20 mouse cellular contexts compared by ENCODE assay signal in genomic region chr2:32553592-32554148, GRCm38 (mm10). TPM values are rescaled to one million over a fixed set of nuclear protein-coding genes. Genes with fewer than 3 reads are reported as not detected.
DNase-seq lines count a peak whose midpoint lies in the region; ATAC-seq and TF ChIP-seq lines count a peak whose summit lies in the region.
"Had no signal": no experiment of that assay in that cellular context is flagged by ENCODE, and none has a peak within 500 bp of the region (broad histone marks: within the 10 kb centered on the region; RNA-seq: fewer than 3 reads in every experiment).

No protein-coding gene starts in this region.

- H3K27me3 ChIP-seq in megakaryocyte, embryonic 14.5 days (replicated peaks), result peaks cover 42% of the 10 kb centered on the region
- no peaks in the 10 kb centered on the region for H3K27me3 ChIP-seq in small intestine, adult 2 months (ENCODE audit: control insufficient read depth, insufficient read depth, low read length)
- H3K27me3 ChIP-seq: kidney, embryonic 15.5 days; liver, embryonic 12.5 days; lung, embryonic 15.5 days had no signal

- ATAC-seq in megakaryocyte, adult 5-6 weeks (ENCODE audit: poor library complexity, severe bottlenecking), result no peak
- ATAC-seq in erythroblast, adult 5-6 weeks (replicated peaks; ENCODE audit: low FRiP score, poor library complexity, severe bottlenecking), result no peak
- ATAC-seq: forebrain, embryonic 14.5 days; liver, embryonic 12.5 days had no signal

- TF ChIP-seq CTCF in small intestine, adult 2 months (IDR thresholded peaks at IDR 0.05; ENCODE audit: extremely low read depth, insufficient read length, insufficient replicate concordance, low read depth, low read length), result no peak

- no peak for TF ChIP-seq POLR2A in small intestine, adult 2 months (IDR thresholded peaks at IDR 0.05; ENCODE audit: low read depth, low read length)

- peak overlapping the region; percentile 52 for H3K27ac ChIP-seq in small intestine, adult 2 months (ENCODE audit: insufficient read depth, low read depth, low read length)
- H3K27ac ChIP-seq: kidney, embryonic 15.5 days; liver, embryonic 12.5 days; lung, embryonic 15.5 days; macrophage had no signal

- 63% methylated on average over 7 of the region's 7 CpGs for WGBS in small intestine, adult 2 months

- H3K9me3 ChIP-seq in megakaryocyte, embryonic 14.5 days, result no peaks in the 10 kb centered on the region
- H3K9me3 ChIP-seq: kidney, embryonic 15.5 days; liver, embryonic 12.5 days; lung, embryonic 15.5 days had no signal

- DNase-seq in B cell, adult 2 months, result peak; percentile 32 to 33
- DNase-seq in T-cell, adult 2 months (ENCODE audit: low spot score), result peak; percentile 62
- DNase-seq in cerebellum, postnatal 4 days (ENCODE audit: low spot score in 2 of 2), result no peak
- DNase-seq: adrenal gland, postnatal 36 days; cerebellum, adult 9-10 months; heart, postnatal 4 days; left cerebral cortex, postnatal 4 days; midbrain, embryonic 14.5 days; right cerebral cortex, adult 18-20 months had no signal

- no peaks in the 10 kb centered on the region for H3K36me3 ChIP-seq in megakaryocyte, embryonic 14.5 days (replicated peaks; ENCODE audit: low read length)
- peaks cover 20% of the 10 kb centered on the region for H3K36me3 ChIP-seq in small intestine, adult 2 months (ENCODE audit: control insufficient read depth, insufficient read depth, low read length)
- H3K36me3 ChIP-seq: liver, embryonic 12.5 days had no signal

- H3K4me3 ChIP-seq in megakaryocyte, embryonic 14.5 days (replicated peaks), result peak overlapping the region; percentile 77
- peak overlapping the region; percentile 23; the same call in 1 of the 2 replicates for H3K4me3 ChIP-seq in small intestine, adult 2 months (ENCODE audit: low read depth, low read length)
- H3K4me3 ChIP-seq: kidney, embryonic 15.5 days; liver, embryonic 12.5 days; lung, embryonic 15.5 days had no signal

- H3K4me1 ChIP-seq in megakaryocyte, embryonic 14.5 days, result peaks cover 45% of the 10 kb centered on the region
- H3K4me1 ChIP-seq in small intestine, adult 2 months (ENCODE audit: control insufficient read depth, insufficient read depth, insufficient read length, low read length), result peaks cover 29% of the 10 kb centered on the region

RNA-seq across cellular contexts. Expression of gene Dpm2, which starts 17.0 kb away (rescaled TPM):
- polyA plus RNA-seq in megakaryocyte, embryonic 14.5 days (2012; ENCODE audit: insufficient read depth, low replicate concordance), result 2.8 and 10.0 TPM in 2 replicates
- 82.8 and 91.7 TPM in 2 replicates for total RNA-seq in megakaryocyte, adult 5-6 weeks (2015)
- 32.0 and 35.3 TPM in 2 replicates for total RNA-seq in megakaryocyte, adult 5-6 weeks (2017)
- 49.3 and 87.5 TPM in 2 replicates for polyA plus RNA-seq in small intestine, adult 2 months (2012; rRNA removed)
- total RNA-seq in erythroblast, adult 5-6 weeks (2015; ENCODE audit: low replicate concordance), result 26.9 and 41.0 TPM in 2 replicates
- 8.6 and 18.2 TPM in 2 replicates for total RNA-seq in erythroblast, adult 5-6 weeks (2017; ENCODE audit: low replicate concordance)

RNA-seq across cellular contexts. Expression of gene Fam102a, which starts 18.5 kb away (rescaled TPM):
- 0.64 and 1.8 TPM in 2 replicates for polyA plus RNA-seq in megakaryocyte, embryonic 14.5 days (2012; ENCODE audit: insufficient read depth, low replicate concordance)
- total RNA-seq in megakaryocyte, adult 5-6 weeks (2015), result 6.5 and 6.6 TPM in 2 replicates
- 4.6 and 4.8 TPM in 2 replicates for total RNA-seq in megakaryocyte, adult 5-6 weeks (2017)
- polyA plus RNA-seq in small intestine, adult 2 months (2012; rRNA removed), result 55.2 and 96.2 TPM in 2 replicates
- 1.2 and 2.7 TPM in 2 replicates for total RNA-seq in erythroblast, adult 5-6 weeks (2015; ENCODE audit: low replicate concordance)
- total RNA-seq in erythroblast, adult 5-6 weeks (2017; ENCODE audit: low replicate concordance), result 0.28 and 6.5 TPM in 2 replicates

RNA-seq across cellular contexts. Expression of gene Pip5kl1, which starts 20.9 kb away (rescaled TPM):
- polyA plus RNA-seq in megakaryocyte, embryonic 14.5 days (2012; ENCODE audit: insufficient read depth, low replicate concordance), result not detected in 2 replicates
- 0.31 TPM in 1 of 2 replicates, not detected in the other for total RNA-seq in megakaryocyte, adult 5-6 weeks (2015)
- total RNA-seq in megakaryocyte, adult 5-6 weeks (2017), result not detected in 2 replicates
- polyA plus RNA-seq in small intestine, adult 2 months (2012; rRNA removed), result 0.15 and 0.25 TPM in 2 replicates
- not detected in 2 replicates for total RNA-seq in erythroblast, adult 5-6 weeks (2015; ENCODE audit: low replicate concordance)
- 1.9 TPM in 1 of 2 replicates, not detected in the other for total RNA-seq in erythroblast, adult 5-6 weeks (2017; ENCODE audit: low replicate concordance)
- total RNA-seq: adrenal gland, postnatal 36 days had no signal
- polyA plus RNA-seq: heart, embryonic 14.5 days; liver, embryonic 12.5 days; macrophage had no signal

RNA-seq across cellular contexts. Expression of gene 9430097D07Rik, which starts 21.8 kb away (rescaled TPM):
- not detected in 2 replicates for polyA plus RNA-seq in megakaryocyte, embryonic 14.5 days (2012; ENCODE audit: insufficient read depth, low replicate concordance)
- not detected in 2 replicates for total RNA-seq in megakaryocyte, adult 5-6 weeks (2015)
- not detected in 2 replicates for total RNA-seq in megakaryocyte, adult 5-6 weeks (2017)
- polyA plus RNA-seq in small intestine, adult 2 months (2012; rRNA removed), result not detected in 2 replicates
- not detected in 2 replicates for total RNA-seq in erythroblast, adult 5-6 weeks (2015; ENCODE audit: low replicate concordance)
- not detected in 2 replicates for total RNA-seq in erythroblast, adult 5-6 weeks (2017; ENCODE audit: low replicate concordance)
- total RNA-seq: adrenal gland, postnatal 36 days; heart, postnatal 4 days had no signal
- polyA plus RNA-seq: gonadal fat pad, adult 2 months; heart, embryonic 14.5 days; liver, embryonic 12.5 days; macrophage had no signal

RNA-seq across cellular contexts. Expression of gene St6galnac4, which starts 33.2 kb away (rescaled TPM):
- polyA plus RNA-seq in megakaryocyte, embryonic 14.5 days (2012; ENCODE audit: insufficient read depth, low replicate concordance), result 16.3 and 18.9 TPM in 2 replicates
- 5.8 and 9.2 TPM in 2 replicates for total RNA-seq in megakaryocyte, adult 5-6 weeks (2015)
- 8.6 and 12.1 TPM in 2 replicates for total RNA-seq in megakaryocyte, adult 5-6 weeks (2017)
- polyA plus RNA-seq in small intestine, adult 2 months (2012; rRNA removed), result 9.1 and 9.6 TPM in 2 replicates
- 8.8 and 9.4 TPM in 2 replicates for total RNA-seq in erythroblast, adult 5-6 weeks (2015; ENCODE audit: low replicate concordance)
- 3.8 and 4.9 TPM in 2 replicates for total RNA-seq in erythroblast, adult 5-6 weeks (2017; ENCODE audit: low replicate concordance)

Comparison
In these comparisons a context has a peak if more than half of its experiments do, and no peak if none do; other contexts are left out.
1. DNase-seq: peak in B cell, adult 2 months (2 of 2) and T-cell, adult 2 months (single experiment); none in cerebellum, postnatal 4 days (0 of 2).